Mouse (Mus musculus): ENCODE measurements around the gene Bcl11a. TPM values are rescaled to one million over a fixed set of nuclear protein-coding genes. Genes with fewer than 3 reads are reported as not detected.

Bcl11a gene
- polyA plus RNA-seq, 1 experiment from 2014 or later: 10.3 TPM

DNA sequence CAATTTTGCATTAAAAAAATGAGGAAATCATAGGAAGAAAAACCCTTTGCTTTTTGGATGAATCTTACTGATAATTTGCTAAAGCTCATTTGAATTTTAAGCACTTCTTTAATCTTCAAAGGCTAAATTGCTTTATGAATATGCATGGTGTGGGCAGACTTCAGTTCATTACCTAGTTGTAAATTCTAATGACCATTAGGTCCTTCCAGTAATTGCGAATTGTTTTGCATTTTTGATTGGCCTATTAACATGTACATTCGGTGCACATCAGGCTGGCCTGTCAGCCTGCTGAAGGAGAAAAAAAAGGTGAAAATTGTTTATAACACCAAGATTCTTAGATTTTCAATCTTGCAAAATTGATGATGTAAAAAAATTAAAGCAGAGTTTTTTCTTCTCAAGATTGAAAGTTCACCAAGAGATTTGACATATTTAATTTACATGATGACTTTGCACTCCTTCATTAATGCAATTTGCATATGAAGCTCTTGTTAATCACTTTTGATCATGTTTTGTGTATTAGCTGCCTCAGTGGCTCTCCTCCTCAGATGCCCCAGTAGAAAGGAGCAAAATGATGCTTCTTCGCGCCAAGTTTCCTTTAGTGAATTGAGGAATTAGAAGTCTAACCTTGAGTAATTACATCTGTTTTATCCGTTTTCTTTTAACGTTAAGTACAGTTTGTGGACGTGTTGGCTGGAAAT, 17.9 kb downstream of the Bcl11a start:
- ATAC-seq (no peak), DNase-seq (no peak)
- Histone ChIP-seq H3K36me3 (replicated peaks; ENCODE audit: insufficient read depth, low read length) (no peaks in the 10 kb centered on the region), H3K4me2 (ENCODE audit: low read depth, low read length) (no peak overlapping the region), H3K9ac (replicated peaks) (no peak overlapping the region), H3K27me3 (ENCODE audit: insufficient read depth, low read length) (no peaks in the 10 kb centered on the region), H3K4me1 (ENCODE audit: insufficient read depth) (peaks cover 11% of the 10 kb centered on the region), H3K9me3 (ENCODE audit: low read length) (no peaks in the 10 kb centered on the region), H3K27ac (ENCODE audit: low read depth) (no peak overlapping the region), H3K4me3 (ENCODE audit: low read depth, low read length) (no peak overlapping the region)
- 87% methylated on average over 7 of the region's 7 CpGs for WGBS (ENCODE audit: insufficient replicate concordance)
- no peak for TF ChIP-seq CTCF (IDR thresholded peaks at IDR 0.05; ENCODE audit: low read depth)
- no peak for TF ChIP-seq EP300 (IDR thresholded peaks at IDR 0.05; ENCODE audit: low read depth)

DNA sequence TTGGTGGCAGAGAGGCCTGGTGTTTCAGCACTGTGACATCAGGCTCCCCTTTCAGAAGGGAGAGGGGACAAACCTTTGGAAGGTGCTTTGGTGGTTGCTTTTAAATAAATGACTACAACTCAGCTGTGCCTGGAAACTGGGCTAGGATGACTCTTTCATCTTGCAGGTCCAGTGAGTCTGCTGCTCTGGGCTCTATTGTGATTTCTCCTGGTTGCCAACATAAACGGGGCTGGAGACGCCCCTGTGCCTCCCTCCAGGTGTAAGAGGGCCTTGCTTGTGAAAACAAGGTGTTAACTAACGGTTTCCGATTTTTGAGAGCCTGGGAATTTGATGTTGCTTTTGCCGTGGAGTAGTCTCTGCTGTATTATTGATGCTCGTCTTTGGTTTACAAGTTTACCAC, 18.6 kb downstream of the Bcl11a start:
- Histone ChIP-seq H3K4me3 (ENCODE audit: low read depth, low read length) (no peak overlapping the region), H3K9ac (replicated peaks) (no peak overlapping the region), H3K27ac (ENCODE audit: low read depth) (no peak overlapping the region), H3K27me3 (ENCODE audit: insufficient read depth, low read length) (no peaks in the 10 kb centered on the region), H3K36me3 (replicated peaks; ENCODE audit: insufficient read depth, low read length) (no peaks in the 10 kb centered on the region), H3K9me3 (ENCODE audit: low read length) (no peaks in the 10 kb centered on the region), H3K4me2 (ENCODE audit: low read depth, low read length) (no peak overlapping the region), H3K4me1 (ENCODE audit: insufficient read depth) (peaks cover 12% of the 10 kb centered on the region)
- WGBS (ENCODE audit: insufficient replicate concordance): 76% methylated on average over 6 of the region's 6 CpGs
- no peak for DNase-seq
- no peak for ATAC-seq
- TF ChIP-seq EP300 (IDR thresholded peaks at IDR 0.05; ENCODE audit: low read depth): no peak
- TF ChIP-seq CTCF (IDR thresholded peaks at IDR 0.05; ENCODE audit: low read depth): no peak

DNA sequence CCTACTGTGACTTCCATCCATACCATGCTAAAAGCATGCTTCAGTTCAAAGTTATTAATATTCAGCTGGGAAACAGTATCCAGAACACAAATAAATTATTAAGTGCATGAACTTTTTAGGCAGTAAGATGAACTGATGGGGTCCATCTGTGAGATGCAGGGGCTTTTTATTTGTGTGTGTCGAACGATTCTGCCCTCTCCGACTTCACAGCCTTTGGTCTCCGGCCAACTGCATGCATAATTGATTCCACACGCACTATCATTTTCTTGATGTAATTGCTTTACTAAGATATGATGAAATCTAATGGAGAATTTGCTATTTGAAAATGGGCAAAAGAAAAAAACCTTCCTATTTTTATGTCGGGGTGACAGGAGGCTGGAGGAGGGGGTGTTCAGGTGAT, 19.2 kb downstream of the Bcl11a start:
- no peak for DNase-seq
- Histone ChIP-seq H3K27ac (ENCODE audit: low read depth) (no peak overlapping the region), H3K4me3 (ENCODE audit: low read depth, low read length) (no peak overlapping the region), H3K4me1 (ENCODE audit: insufficient read depth) (peaks cover 16% of the 10 kb centered on the region), H3K27me3 (ENCODE audit: insufficient read depth, low read length) (no peaks in the 10 kb centered on the region), H3K9me3 (ENCODE audit: low read length) (no peaks in the 10 kb centered on the region), H3K9ac (replicated peaks) (no peak overlapping the region), H3K4me2 (ENCODE audit: low read depth, low read length) (no peak overlapping the region), H3K36me3 (replicated peaks; ENCODE audit: insufficient read depth, low read length) (no peaks in the 10 kb centered on the region)
- WGBS (ENCODE audit: insufficient replicate concordance): 76% methylated on average over 6 of the region's 6 CpGs
- no peak for ATAC-seq
- no peak for TF ChIP-seq CTCF (IDR thresholded peaks at IDR 0.05; ENCODE audit: low read depth)
- TF ChIP-seq EP300 (IDR thresholded peaks at IDR 0.05; ENCODE audit: low read depth): no peak

DNA sequence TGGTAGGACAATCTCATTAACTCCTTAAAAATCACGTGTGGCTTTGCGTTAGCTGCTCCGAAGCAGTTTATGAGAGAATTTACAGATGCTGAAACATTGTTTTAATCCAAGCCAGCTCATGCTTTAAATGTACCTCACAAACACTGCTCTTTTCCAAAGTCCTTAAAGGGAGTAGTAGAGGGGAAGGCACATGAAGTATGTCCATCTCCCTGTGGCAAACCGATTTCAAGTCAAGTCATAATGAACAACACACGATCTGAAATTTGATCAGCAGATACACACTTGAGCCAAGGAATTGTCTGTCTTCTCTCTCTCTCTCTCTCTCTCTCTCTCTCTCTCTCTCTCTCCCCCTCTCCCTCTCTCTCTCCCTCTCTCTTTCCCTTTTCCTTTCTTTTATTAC, 20.2 kb downstream of the Bcl11a start:
- Histone ChIP-seq H3K9me3 (ENCODE audit: low read length) (no peaks in the 10 kb centered on the region), H3K4me1 (ENCODE audit: insufficient read depth) (peaks cover 20% of the 10 kb centered on the region), H3K36me3 (replicated peaks; ENCODE audit: insufficient read depth, low read length) (no peaks in the 10 kb centered on the region), H3K4me3 (ENCODE audit: low read depth, low read length) (no peak overlapping the region), H3K27ac (ENCODE audit: low read depth) (no peak overlapping the region), H3K9ac (replicated peaks) (no peak overlapping the region), H3K27me3 (ENCODE audit: insufficient read depth, low read length) (no peaks in the 10 kb centered on the region), H3K4me2 (ENCODE audit: low read depth, low read length) (no peak overlapping the region)
- DNase-seq (no peak), ATAC-seq (no peak)
- WGBS (ENCODE audit: insufficient replicate concordance): 69% methylated on average over 5 of the region's 5 CpGs
- TF ChIP-seq EP300 (IDR thresholded peaks at IDR 0.05; ENCODE audit: low read depth): no peak
- no peak for TF ChIP-seq CTCF (IDR thresholded peaks at IDR 0.05; ENCODE audit: low read depth)

DNA sequence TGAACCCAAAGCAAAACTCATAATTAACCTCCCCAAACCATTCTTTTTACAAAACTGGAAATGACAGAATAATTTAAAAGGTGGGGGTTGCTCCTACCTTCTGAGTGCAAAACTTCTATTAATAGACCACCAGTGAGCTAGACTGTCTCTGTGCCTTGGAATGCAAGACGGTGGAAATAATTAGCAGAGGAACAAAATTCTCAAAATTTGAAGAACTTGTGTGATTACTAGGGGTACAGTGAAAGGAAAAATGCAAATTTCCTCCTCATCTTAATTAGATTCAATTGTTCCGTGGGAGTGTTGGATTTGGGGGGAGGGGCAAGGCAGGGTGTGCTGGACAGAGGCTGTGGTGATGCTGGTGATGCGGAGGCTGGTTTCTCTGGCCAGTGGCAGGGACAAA, 20.8 kb downstream of the Bcl11a start:
- H3K4me1 ChIP-seq (ENCODE audit: insufficient read depth): peaks cover 20% of the 10 kb centered on the region
- no peak for DNase-seq
- no peak overlapping the region for H3K27ac ChIP-seq (ENCODE audit: low read depth)
- ATAC-seq: no peak
- no peak for TF ChIP-seq CTCF (IDR thresholded peaks at IDR 0.05; ENCODE audit: low read depth)
- TF ChIP-seq EP300 (IDR thresholded peaks at IDR 0.05; ENCODE audit: low read depth): no peak
- no peaks in the 10 kb centered on the region for H3K27me3 ChIP-seq (ENCODE audit: insufficient read depth, low read length)
- no peak overlapping the region for H3K9ac ChIP-seq (replicated peaks)
- peak overlapping the region; percentile 16; the same call in 1 of the 2 replicates for H3K4me2 ChIP-seq (ENCODE audit: low read depth, low read length)
- WGBS (ENCODE audit: insufficient replicate concordance): 60% methylated on average over 3 of the region's 3 CpGs
- H3K4me3 ChIP-seq (ENCODE audit: low read depth, low read length): no peak overlapping the region
- no peaks in the 10 kb centered on the region for H3K9me3 ChIP-seq (ENCODE audit: low read length)
- no peaks in the 10 kb centered on the region for H3K36me3 ChIP-seq (replicated peaks; ENCODE audit: insufficient read depth, low read length)

DNA sequence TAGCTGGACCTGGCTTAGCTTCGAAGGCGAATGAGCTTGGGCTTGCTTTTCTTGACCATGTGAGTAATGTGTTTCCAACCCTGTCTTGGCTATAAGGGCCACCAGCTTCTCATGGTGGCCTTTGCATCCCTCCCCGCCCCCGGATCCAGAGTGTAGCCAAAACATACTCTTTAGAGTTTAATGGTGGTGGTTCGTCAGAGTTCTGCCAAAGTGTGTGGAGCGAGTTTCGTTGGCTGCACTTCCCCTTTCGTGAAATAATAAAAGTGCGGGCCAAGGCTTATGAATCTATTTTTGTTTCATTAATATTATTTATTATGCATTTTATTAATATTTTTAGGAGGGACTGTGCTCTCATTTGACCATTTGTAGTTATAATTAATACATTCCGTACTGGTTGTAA, 21.4 kb downstream of the Bcl11a start:
- Histone ChIP-seq H3K4me1 (ENCODE audit: insufficient read depth) (peaks cover 20% of the 10 kb centered on the region), H3K27ac (ENCODE audit: low read depth) (no peak overlapping the region), H3K4me2 (ENCODE audit: low read depth, low read length) (peak overlapping the region; percentile 42), H3K36me3 (replicated peaks; ENCODE audit: insufficient read depth, low read length) (no peaks in the 10 kb centered on the region), H3K4me3 (ENCODE audit: low read depth, low read length) (no peak overlapping the region), H3K9ac (replicated peaks) (no peak overlapping the region), H3K9me3 (ENCODE audit: low read length) (no peaks in the 10 kb centered on the region), H3K27me3 (ENCODE audit: insufficient read depth, low read length) (no peaks in the 10 kb centered on the region)
- no peak for TF ChIP-seq CTCF (IDR thresholded peaks at IDR 0.05; ENCODE audit: low read depth)
- no peak for TF ChIP-seq EP300 (IDR thresholded peaks at IDR 0.05; ENCODE audit: low read depth)
- ATAC-seq: no peak
- WGBS (ENCODE audit: insufficient replicate concordance): 63% methylated on average over 10 of the region's 10 CpGs
- no peak for DNase-seq

All from liver, postnatal 0 days (tissue).